Mouse (Mus musculus): ENCODE data around the gene Pisd. TPM values are rescaled to one million over a fixed set of nuclear protein-coding genes. Genes with fewer than 3 reads are reported as not detected.
"Not testable (repeated sequence)": the region's sequence is repeated elsewhere in the genome, so short reads cannot be mapped to it uniquely, and the experiment has no call there.

Gene Pisd
- polyA plus RNA-seq, 1 experiment from 2014 or later = 46.7 TPM

- no peak for ATAC-seq
- 64% methylated on average over 9 of the region's 9 CpGs for WGBS (ENCODE audit: insufficient replicate concordance)
- Histone ChIP-seq H3K9me3 (replicated peaks) (no peaks in the 10 kb centered on the region), H3K9ac (no peak overlapping the region), H3K4me2 (no peak overlapping the region), H3K36me3 (peaks cover 38% of the 10 kb centered on the region), H3K4me3 (no peak overlapping the region), H3K27me3 (replicated peaks) (no peaks in the 10 kb centered on the region), H3K27ac (no peak overlapping the region), H3K4me1 (peaks cover 45% of the 10 kb centered on the region)
These were observed 43.3 kb downstream of the Pisd start for GRCm38 (mm10) chr5:32742149-32742548.

- not testable (repeated sequence) for H3K4me3 ChIP-seq; H3K9ac ChIP-seq; H3K9me3 ChIP-seq (replicated peaks); H3K27ac ChIP-seq; H3K4me2 ChIP-seq; ATAC-seq; H3K27me3 ChIP-seq (replicated peaks)
- H3K4me1 ChIP-seq = peaks cover 38% of the 10 kb centered on the region
- 82% methylated on average over 4 of the region's 4 CpGs for WGBS (ENCODE audit: insufficient replicate concordance)
- peaks cover 45% of the 10 kb centered on the region for H3K36me3 ChIP-seq
These were observed 44.1 kb downstream of the Pisd start for GRCm38 (mm10) chr5:32741377-32741776.

- H3K4me2 ChIP-seq; H3K4me3 ChIP-seq; ATAC-seq; H3K27me3 ChIP-seq (replicated peaks); H3K9ac ChIP-seq; H3K9me3 ChIP-seq (replicated peaks); H3K27ac ChIP-seq: not testable (repeated sequence)
- 74% methylated on average over 8 of the region's 8 CpGs for WGBS (ENCODE audit: insufficient replicate concordance)
- Histone ChIP-seq H3K36me3 (peaks cover 48% of the 10 kb centered on the region), H3K4me1 (peaks cover 32% of the 10 kb centered on the region)
These were observed 44.6 kb downstream of the Pisd start for GRCm38 (mm10) chr5:32740850-32741249.

- Histone ChIP-seq H3K27me3 (replicated peaks) (no peaks in the 10 kb centered on the region), H3K4me3 (no peak overlapping the region), H3K9me3 (replicated peaks) (no peaks in the 10 kb centered on the region), H3K4me1 (peaks cover 25% of the 10 kb centered on the region), H3K27ac (no peak overlapping the region), H3K9ac (no peak overlapping the region), H3K36me3 (peaks cover 55% of the 10 kb centered on the region), H3K4me2 (no peak overlapping the region)
- 80% methylated on average over 3 of the region's 3 CpGs for WGBS (ENCODE audit: insufficient replicate concordance)
- ATAC-seq = no peak
These were observed 45.3 kb downstream of the Pisd start for GRCm38 (mm10) chr5:32740138-32740537.

- not testable (repeated sequence) for H3K27me3 ChIP-seq (replicated peaks); H3K27ac ChIP-seq; H3K4me2 ChIP-seq; H3K9me3 ChIP-seq (replicated peaks); H3K4me3 ChIP-seq; H3K9ac ChIP-seq; H3K4me1 ChIP-seq
- H3K36me3 ChIP-seq = peaks cover 64% of the 10 kb centered on the region
- ATAC-seq = peak; percentile 33; the same call in 1 of the 2 replicates
- 71% methylated on average over 3 of the region's 3 CpGs for WGBS (ENCODE audit: insufficient replicate concordance)
These were observed 48.7 kb downstream of the Pisd start for GRCm38 (mm10) chr5:32736770-32737169.

GRCm38 (mm10) chr5:32735779-32736178, 49.7 kb downstream of the Pisd start:
- Histone ChIP-seq H3K27me3 (replicated peaks) (no peaks in the 10 kb centered on the region), H3K4me3 (no peak overlapping the region), H3K9ac (no peak overlapping the region), H3K9me3 (replicated peaks) (no peaks in the 10 kb centered on the region), H3K36me3 (peaks cover 60% of the 10 kb centered on the region), H3K27ac (no peak overlapping the region), H3K4me1 (0 out of 2 replicates have a peak, but pooled peaks cover 2% of the 10 kb centered on the region), H3K4me2 (no peak overlapping the region)
- 77% methylated on average over 6 of the region's 6 CpGs for WGBS (ENCODE audit: insufficient replicate concordance)
- no peak for ATAC-seq

- not testable (repeated sequence) for H3K4me3 ChIP-seq; H3K9ac ChIP-seq; H3K4me2 ChIP-seq; H3K27me3 ChIP-seq (replicated peaks); H3K27ac ChIP-seq; H3K9me3 ChIP-seq (replicated peaks); H3K4me1 ChIP-seq
- 84% methylated on average over 6 of the region's 6 CpGs for WGBS (ENCODE audit: insufficient replicate concordance)
- ATAC-seq = peak; percentile 42
- H3K36me3 ChIP-seq = peaks cover 49% of the 10 kb centered on the region
These were observed 51.6 kb downstream of the Pisd start for GRCm38 (mm10) chr5:32733892-32734291.

- no peak for ATAC-seq
- no peaks in the 10 kb centered on the region for H3K27me3 ChIP-seq (replicated peaks)
- 77% methylated on average over 8 of the region's 8 CpGs for WGBS (ENCODE audit: insufficient replicate concordance)
- no peaks in the 10 kb centered on the region for H3K4me1 ChIP-seq
- peaks cover 7% of the 10 kb centered on the region; the same call in 1 of the 2 replicates for H3K36me3 ChIP-seq
- no peak overlapping the region for H3K4me3 ChIP-seq
- H3K4me2 ChIP-seq = no peak overlapping the region
- no peak overlapping the region for H3K27ac ChIP-seq
- no peaks in the 10 kb centered on the region for H3K9me3 ChIP-seq (replicated peaks)
- H3K9ac ChIP-seq = no peak overlapping the region
These were observed 56.6 kb downstream of the Pisd start for GRCm38 (mm10) chr5:32728851-32729250.

- H3K9me3 ChIP-seq (replicated peaks) = no peaks in the 10 kb centered on the region
- H3K36me3 ChIP-seq = 0 out of 2 replicates have a peak, but pooled peaks cover 1% of the 10 kb centered on the region
- no peak for ATAC-seq
- H3K9ac ChIP-seq = no peak overlapping the region
- no peaks in the 10 kb centered on the region for H3K4me1 ChIP-seq
- H3K27me3 ChIP-seq (replicated peaks) = no peaks in the 10 kb centered on the region
- no peak overlapping the region for H3K4me2 ChIP-seq
- no peak overlapping the region for H3K4me3 ChIP-seq
- H3K27ac ChIP-seq = no peak overlapping the region
- 70% methylated on average over 7 of the region's 7 CpGs for WGBS (ENCODE audit: insufficient replicate concordance)
These were observed 57.1 kb downstream of the Pisd start for GRCm38 (mm10) chr5:32728300-32728699.

- not testable (repeated sequence) for H3K9ac ChIP-seq; H3K36me3 ChIP-seq; H3K4me2 ChIP-seq; H3K27ac ChIP-seq; H3K27me3 ChIP-seq (replicated peaks); H3K4me3 ChIP-seq; H3K4me1 ChIP-seq; H3K9me3 ChIP-seq (replicated peaks); ATAC-seq
- WGBS (ENCODE audit: insufficient replicate concordance) = 52% methylated on average over 3 of the region's 3 CpGs
These were observed 60.0 kb downstream of the Pisd start for GRCm38 (mm10) chr5:32725397-32725796.

GRCm38 (mm10) chr5:32723981-32724380, 61.5 kb downstream of the Pisd start:
- H3K4me2 ChIP-seq = no peak overlapping the region
- WGBS (ENCODE audit: insufficient replicate concordance) = 71% methylated on average over 7 of the region's 7 CpGs
- H3K4me3 ChIP-seq = no peak overlapping the region
- no peak for ATAC-seq
- H3K9me3 ChIP-seq (replicated peaks) = no peaks in the 10 kb centered on the region
- no peak overlapping the region for H3K9ac ChIP-seq
- no peaks in the 10 kb centered on the region for H3K36me3 ChIP-seq
- no peaks in the 10 kb centered on the region for H3K27me3 ChIP-seq (replicated peaks)
- H3K4me1 ChIP-seq = peaks cover 1% of the 10 kb centered on the region; the same call in 1 of the 2 replicates
- H3K27ac ChIP-seq = no peak overlapping the region

GRCm38 (mm10) chr5:32722711-32723110, 62.7 kb downstream of the Pisd start:
- H3K27me3 ChIP-seq (replicated peaks); H3K4me1 ChIP-seq; H3K4me2 ChIP-seq; ATAC-seq; H3K9ac ChIP-seq; H3K36me3 ChIP-seq; H3K27ac ChIP-seq; H3K4me3 ChIP-seq; H3K9me3 ChIP-seq (replicated peaks): not testable (repeated sequence)
- 72% methylated on average over 8 of the region's 8 CpGs for WGBS (ENCODE audit: insufficient replicate concordance)

GRCm38 (mm10) chr5:32722263-32722662, 63.2 kb downstream of the Pisd start:
- H3K4me3 ChIP-seq = no peak overlapping the region
- ATAC-seq = no peak
- 65% methylated on average over 7 of the region's 7 CpGs for WGBS (ENCODE audit: insufficient replicate concordance)

More at GRCm38 (mm10) chr5:32722263-32722662, 63.2 kb downstream of the Pisd start:
- Histone ChIP-seq H3K36me3 (no peaks in the 10 kb centered on the region), H3K27ac (no peak overlapping the region), H3K27me3 (replicated peaks) (no peaks in the 10 kb centered on the region), H3K9ac (no peak overlapping the region), H3K4me1 (peaks cover 3% of the 10 kb centered on the region; the same call in 1 of the 2 replicates), H3K9me3 (replicated peaks) (no peaks in the 10 kb centered on the region), H3K4me2 (no peak overlapping the region)
